Mouse (Mus musculus) layer of hippocampus, adult 11-12 months (tissue): ENCODE data around the gene Cyth4.

Source experiments
- DNase-seq: peaks from one replicate; pipeline ENCODE4 v3.0.0; 2022; ENCODE audit warnings: low spot score

Gene Cyth4

DNA sequence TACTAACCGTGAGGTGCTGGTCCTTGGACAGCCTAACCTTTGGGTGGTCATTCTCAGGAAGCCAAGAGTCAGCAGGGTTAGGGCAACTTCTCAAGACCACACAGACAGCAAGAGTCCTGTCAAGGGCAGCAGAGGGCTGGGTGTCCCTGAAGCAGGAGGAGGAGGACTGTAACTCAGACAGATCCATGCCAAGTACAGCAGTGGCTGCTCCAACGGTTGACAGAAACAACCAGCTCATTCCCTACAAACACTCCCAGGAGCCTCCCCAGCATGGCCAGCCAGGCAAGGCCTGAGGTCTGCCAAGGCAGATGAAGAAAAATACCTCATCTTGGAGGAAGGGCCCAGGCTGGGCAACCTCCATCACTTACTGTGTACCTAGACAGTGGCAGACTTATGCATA, 20.1 kb downstream of the Cyth4 start:
- no peak for DNase-seq

DNA sequence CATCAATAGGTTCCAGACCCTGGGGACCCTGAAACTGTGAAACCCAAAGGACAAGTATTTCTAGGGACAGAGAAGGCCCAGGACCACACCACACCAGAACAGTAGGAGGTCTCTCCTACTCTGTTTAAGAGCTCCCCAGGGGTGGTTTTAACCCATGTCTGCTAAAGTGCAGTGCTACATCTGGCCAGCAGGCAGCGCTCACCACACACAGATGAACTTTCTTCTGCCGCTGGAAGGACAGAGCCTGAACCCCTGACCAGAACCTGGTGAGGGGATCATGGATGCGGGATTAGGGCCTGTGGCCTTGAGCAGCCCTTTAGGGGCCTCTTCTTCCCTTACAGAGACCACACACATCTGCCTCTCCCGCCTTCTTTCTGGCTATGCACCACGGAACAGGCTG, 26.6 kb downstream of the Cyth4 start:
- peak; percentile 87 for DNase-seq

DNA sequence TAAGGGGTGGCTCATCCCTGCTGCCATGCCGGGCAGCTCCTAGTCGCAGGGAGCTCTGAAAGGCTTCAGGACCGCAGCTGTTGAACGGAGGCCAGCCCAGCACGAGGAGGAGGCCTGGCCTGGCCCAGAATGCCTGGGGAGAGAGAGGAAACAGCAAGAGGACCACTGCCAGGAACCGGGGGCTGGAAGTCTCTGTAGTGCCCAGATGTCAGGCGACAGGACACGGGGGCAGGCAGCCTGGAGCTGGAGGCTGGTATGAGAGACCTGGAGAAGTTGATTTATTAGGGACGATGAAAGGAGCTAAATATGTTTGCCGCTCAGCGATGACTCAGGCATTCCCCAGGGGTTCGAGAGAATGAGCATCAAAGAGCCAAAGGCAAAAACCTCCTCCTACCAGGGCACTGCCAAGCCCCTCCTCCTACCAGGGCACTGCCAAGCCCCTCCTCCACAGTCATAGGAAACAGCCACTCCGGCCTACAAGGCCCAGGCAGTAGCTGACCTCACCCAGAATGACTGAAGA, 27.6 kb downstream of the Cyth4 start:
- peak; percentile 67 for DNase-seq

DNA sequence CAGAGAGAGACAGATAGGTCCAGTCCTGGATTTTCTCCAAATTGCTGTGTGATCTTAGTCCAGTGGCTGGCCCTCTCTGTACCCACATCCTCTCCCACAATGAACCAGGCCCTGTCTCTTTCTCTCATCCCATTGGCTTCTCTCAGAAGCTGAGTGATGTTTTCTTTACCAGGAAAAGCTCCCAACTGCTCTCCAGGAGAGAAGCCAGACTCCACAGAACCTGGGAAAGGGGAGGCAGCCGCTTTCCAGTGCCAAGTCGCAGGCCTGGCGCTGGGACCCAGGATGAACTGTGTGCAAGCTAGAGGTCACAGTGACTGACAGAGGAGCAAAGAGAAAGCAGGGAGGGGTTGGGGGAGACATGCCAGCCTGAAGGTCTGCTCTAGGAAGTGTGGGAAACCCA, 28.1 kb downstream of the Cyth4 start:
- DNase-seq: no peak

DNA sequence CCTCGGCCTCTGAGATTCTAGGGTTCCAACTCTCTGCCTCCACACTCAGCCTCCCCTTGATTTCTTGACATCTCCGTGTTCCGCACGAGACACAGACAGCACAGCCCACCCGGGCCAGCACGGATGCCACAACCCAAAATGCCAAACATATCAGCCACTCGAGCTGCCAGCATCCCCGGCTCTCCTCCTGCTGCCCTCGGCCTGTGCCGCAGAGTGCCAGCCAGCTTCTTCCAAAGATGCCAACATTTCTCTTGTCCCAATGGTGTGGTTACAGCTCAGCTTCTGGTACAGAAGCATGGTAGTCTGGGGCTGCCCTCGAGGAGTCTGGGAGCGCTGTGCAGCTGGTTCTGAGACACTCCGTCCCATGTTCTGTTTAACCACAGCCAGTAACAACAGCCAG, 29.4 kb downstream of the Cyth4 start:
- no peak for DNase-seq

DNA sequence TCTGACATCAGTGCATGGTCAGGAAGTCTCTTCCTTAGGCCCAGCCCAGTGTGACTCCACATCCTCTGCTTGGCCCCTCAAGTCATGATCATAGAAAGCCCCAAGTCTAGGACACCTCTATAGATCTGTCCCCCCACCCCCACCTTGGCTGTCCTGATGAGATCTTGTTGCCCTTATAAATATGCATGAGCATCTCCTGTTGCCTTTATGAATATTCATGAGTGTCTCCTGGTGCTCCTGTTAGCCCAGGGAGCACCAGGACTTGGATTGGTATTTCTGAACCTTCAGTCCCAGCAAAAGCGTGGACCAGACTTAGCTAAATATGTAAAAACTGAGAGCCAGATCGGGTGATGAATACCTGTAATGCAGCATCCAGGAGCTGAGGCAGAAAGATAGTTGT, 35.5 kb downstream of the Cyth4 start:
- DNase-seq: no peak

DNA sequence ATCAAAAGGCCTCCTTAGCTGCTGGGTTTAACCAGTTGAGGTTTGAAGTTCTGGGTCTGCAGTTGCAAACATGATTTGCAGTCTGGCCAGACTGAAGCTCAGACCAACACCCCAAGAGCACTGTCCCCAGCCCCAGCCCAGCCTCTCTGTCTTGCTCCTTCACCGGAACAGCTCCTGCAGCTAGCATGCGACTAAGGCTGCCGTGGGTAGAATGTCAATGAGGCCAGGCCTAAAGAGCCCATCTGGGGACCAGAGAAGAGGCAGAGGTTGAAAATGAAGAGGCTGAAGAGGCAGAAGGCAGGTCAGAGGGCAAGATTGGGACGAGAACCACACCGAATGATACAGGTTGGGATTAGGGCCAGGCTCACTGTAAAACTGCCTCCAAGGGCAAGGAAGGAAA, 36.6 kb downstream of the Cyth4 start:
- no peak for DNase-seq

DNA sequence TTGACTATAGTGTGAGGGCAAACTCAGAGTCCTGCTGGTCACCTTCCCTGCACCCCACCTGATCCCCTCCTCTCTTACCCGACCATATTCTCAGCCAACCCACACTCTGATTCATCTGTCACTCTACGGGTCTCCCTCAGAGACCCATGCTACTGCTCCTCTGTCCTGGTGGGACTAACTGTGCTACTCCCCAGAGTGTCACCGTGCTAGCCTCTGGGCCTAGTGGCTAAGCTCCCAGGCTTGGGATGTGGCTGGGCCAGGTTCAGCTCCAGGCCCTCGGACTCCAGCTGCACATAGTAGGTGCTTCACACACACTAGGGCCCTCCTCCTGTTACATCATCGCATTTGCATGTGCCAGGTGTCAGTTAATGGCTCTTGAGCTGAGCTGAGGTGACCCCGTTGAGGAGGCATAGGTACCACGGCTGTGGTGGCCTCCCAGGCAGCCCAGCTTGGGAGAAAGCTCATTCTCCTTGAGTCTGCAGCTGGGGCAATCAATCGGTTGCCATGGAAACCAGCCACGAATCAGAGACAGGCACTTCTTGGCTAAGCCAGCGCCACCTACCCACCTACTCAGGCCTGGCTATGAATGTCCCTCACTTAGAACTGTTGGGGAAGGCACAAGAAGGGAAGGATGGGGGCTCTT, 37.4 kb downstream of the Cyth4 start:
- DNase-seq: peak; percentile 73

DNA sequence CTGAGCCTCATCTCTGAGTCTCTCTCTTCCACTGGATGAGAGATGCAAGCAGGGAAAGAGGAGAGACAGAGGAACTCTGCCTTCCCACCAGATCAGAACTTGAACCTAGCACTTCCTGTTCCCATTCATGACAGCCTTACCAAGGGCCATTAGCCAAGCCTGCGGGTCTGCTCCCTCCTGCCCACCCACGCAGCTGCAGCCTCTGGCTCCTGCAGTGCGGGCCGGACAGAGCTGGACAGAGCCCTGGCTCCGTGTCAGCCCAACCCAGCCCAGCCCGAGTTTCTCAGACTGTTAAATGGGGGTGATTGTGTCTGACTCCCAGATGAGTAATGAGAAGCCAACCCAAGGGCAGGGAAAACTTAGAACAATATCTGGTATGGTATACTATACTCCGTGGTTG, 38.4 kb downstream of the Cyth4 start:
- peak; percentile 48 for DNase-seq

DNA sequence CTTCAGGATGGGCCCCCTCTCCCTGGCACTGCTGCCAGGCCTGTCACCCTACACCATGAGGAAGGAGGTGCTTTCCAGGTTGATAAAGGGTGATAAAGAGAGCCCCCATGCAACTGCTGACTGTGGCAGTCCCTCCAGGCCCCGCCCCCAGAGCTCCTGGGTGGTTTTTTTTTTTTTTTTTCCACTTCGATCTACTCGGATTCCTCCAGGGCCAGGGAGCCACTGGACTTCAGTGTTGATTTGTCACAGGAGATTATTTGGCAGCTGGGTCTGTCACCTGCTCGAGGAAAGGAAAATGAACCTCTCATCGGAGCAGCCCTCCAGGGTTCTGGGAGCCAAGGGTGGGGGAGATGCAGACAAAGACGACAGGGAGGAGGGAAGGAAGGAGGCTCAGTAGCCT, 46.8 kb downstream of the Cyth4 start:
- DNase-seq: no peak

DNA sequence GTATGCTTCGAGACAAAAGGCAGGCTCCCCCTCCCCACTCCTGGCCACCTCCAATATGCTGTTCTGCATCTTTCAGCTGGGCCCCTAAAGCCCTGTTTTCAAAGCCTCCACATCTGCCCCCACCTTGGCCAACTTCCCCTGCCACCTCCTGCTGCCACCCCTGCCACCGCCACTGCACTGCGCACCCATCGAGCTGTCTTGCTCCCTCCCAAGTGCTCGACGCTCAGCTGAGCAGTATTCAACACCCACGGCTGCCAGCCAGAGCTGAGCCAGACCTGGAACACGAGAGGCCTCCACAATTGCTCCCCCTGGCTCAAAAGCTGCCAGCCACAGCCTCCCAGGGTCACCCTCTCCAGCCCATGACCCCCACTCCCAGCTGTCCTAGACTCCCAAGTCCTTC, 47.8 kb downstream of the Cyth4 start:
- no peak for DNase-seq

DNA sequence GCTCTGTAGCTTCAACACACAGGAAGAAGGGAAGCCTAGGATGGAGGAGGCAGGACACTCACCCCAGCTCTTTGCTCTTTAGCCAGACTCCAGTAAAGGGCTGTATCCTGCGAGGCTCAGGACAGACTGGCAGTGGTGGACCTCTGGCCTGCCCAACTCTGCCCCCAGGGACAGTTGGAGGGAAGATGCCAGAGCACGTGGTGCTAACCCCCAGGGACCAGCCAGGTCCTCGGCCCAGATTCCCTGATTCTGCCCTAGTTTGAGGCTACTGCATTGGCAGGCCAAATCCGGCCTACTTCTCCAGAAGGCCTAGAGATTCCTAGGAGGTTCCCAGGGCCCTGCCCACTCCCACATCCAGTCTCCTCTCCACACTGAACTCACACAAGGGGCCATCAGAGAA, 50.9 kb downstream of the Cyth4 start:
- DNase-seq: no peak

DNA sequence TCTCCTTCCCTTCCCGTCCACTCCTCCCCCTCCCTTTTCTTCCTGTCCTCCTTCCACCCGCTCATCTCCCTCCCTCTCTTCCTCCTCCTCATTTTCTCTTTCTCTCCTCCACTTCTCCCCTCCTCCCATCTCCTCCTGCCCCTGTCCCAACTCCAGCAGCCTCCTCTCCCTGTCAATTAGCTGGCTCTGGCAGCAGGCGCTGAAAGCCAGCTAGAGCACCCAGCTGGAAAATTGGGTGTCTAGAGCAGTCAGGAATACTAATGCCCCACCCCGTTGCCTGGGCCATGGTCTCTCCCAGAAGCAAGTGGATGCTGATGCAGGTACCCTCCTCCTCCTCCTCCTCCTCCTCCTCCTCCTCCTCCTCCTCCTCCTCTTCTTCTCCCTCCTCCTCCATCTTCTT, 54.3 kb downstream of the Cyth4 start:
- no peak for DNase-seq

DNA sequence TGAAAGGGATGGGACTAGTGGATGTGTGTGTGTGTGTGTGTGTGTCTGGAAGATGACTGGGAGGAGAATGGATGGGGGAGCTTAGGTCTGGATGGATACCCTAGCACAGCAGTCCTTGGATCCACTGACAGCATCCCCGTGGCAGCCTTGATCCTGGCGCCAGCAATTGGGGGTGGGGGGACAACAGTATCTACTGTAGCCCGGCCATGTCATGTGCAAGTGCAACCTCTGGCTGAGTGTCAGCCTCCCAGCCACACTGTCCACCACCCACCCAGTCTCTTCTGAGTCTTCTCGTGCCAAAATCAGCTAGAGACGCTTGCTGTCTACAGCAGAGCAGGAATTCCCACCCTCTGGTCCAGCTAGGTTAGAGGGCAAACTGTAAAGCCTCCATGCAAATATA, 67.4 kb downstream of the Cyth4 start:
- DNase-seq: no peak

DNA sequence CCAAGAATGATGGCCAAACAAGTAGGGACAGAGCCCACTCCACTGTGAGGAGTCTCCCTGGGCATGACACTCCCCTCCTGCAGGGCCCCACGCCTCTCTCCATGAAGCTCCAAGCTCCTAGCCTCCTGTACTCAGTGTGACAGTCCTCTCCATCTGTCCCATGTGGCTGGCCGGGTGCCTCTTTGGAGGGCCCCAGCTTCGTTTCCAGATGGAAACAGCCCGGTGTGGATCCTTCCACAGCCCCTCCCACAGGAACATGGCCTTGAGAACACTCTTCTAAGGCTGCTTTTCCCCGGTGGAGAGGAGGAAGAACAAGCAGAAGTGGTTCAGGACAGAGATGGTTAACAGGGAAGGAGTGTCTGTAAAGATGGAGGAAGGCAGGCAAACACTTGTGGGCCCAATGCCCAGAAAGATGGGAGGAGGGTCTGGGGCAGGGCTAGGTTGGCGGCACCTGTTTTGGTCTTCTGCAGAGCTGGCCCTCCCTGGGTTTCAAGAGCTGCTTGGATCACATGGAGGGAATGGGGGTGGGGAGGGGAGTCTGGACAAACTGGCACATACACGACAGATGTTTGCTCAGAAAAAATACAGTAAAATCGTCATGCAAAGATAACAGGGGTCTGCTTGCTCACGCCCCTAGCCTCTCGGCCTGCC, 72.5 kb downstream of the Cyth4 start:
- no peak for DNase-seq

DNA sequence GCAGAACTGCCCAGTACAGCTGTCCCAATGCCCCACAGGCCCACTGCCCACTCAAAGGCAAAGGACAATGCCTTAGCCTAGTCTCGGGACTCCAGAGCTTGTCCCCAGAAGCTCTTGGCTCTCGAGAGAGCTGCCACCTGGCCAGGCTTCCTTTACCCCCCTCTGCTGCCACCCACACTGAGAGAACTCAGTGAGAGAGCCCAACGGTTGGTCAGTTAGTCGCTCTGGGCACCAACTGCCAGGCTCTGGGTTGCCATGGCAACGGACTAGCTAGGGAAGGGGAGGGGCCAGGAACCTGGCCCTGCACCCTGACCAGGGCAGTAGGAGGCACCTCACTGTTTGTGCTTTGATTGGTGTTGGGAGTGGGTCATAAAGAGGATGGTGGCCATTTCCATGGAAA, 73.5 kb downstream of the Cyth4 start:
- DNase-seq: peak; percentile 63
